Mouse (Mus musculus): ENCODE results near the gene Haus6. TPM values are rescaled to one million over a fixed set of nuclear protein-coding genes. Genes with fewer than 3 reads are reported as not detected.
A peak's percentile ranks its signal among the peaks of the same experiment; 100 is the strongest.

Haus6 gene
- total and polyA plus RNA-seq, 2 experiments = 1.1 to 2.3 TPM

- H3K27ac ChIP-seq (replicated peaks; ENCODE audit: insufficient read depth, low read depth, low read length) = no peak overlapping the region
- WGBS = 89% methylated on average over 3 of the region's 3 CpGs
- no peak for TF ChIP-seq CTCF (IDR thresholded peaks at IDR 0.05; ENCODE audit: low read depth, low read length)
- TF ChIP-seq POLR2A (IDR thresholded peaks at IDR 0.05; ENCODE audit: extremely low read depth, insufficient read depth, low read length) = no peak
- no peak for DNase-seq (ENCODE audit: extremely low read depth, low read depth, low spot score)
- H3K4me3 ChIP-seq (ENCODE audit: insufficient read depth, low read depth, low read length) = no peak overlapping the region
- no peaks in the 10 kb centered on the region for H3K36me3 ChIP-seq (ENCODE audit: control insufficient read depth, insufficient read depth, low read length)
- no peak overlapping the region for H3K9ac ChIP-seq (ENCODE audit: low read depth, low read length)
- no peaks in the 10 kb centered on the region for H3K79me2 ChIP-seq (ENCODE audit: control insufficient read depth, insufficient read depth, low read length)
- H3K27me3 ChIP-seq (ENCODE audit: control insufficient read depth, insufficient read depth, low read length) = no peaks in the 10 kb centered on the region
- no peaks in the 10 kb centered on the region for H3K4me1 ChIP-seq (ENCODE audit: control insufficient read depth, insufficient read depth, low read length)
Measured at GRCm38 (mm10) chr4:86543999-86544398, 67.9 kb downstream of the Haus6 start.

- H3K27me3 ChIP-seq (ENCODE audit: control insufficient read depth, insufficient read depth, low read length) = no peaks in the 10 kb centered on the region
- H3K36me3 ChIP-seq (ENCODE audit: control insufficient read depth, insufficient read depth, low read length) = no peaks in the 10 kb centered on the region
- TF ChIP-seq CTCF (IDR thresholded peaks at IDR 0.05; ENCODE audit: low read depth, low read length) (no peak), POLR2A (IDR thresholded peaks at IDR 0.05; ENCODE audit: extremely low read depth, insufficient read depth, low read length) (no peak)
- no peak overlapping the region for H3K27ac ChIP-seq (replicated peaks; ENCODE audit: insufficient read depth, low read depth, low read length)
- H3K4me1 ChIP-seq (ENCODE audit: control insufficient read depth, insufficient read depth, low read length) = no peaks in the 10 kb centered on the region
- no peak for DNase-seq (ENCODE audit: extremely low read depth, low read depth, low spot score)
- WGBS = 85% methylated on average over 1 of the region's 1 CpGs
- no peak overlapping the region for H3K4me3 ChIP-seq (ENCODE audit: insufficient read depth, low read depth, low read length)
- no peak overlapping the region for H3K9ac ChIP-seq (ENCODE audit: low read depth, low read length)
- no peaks in the 10 kb centered on the region for H3K79me2 ChIP-seq (ENCODE audit: control insufficient read depth, insufficient read depth, low read length)
Measured at GRCm38 (mm10) chr4:86541573-86541972, 70.3 kb downstream of the Haus6 start.

DNA sequence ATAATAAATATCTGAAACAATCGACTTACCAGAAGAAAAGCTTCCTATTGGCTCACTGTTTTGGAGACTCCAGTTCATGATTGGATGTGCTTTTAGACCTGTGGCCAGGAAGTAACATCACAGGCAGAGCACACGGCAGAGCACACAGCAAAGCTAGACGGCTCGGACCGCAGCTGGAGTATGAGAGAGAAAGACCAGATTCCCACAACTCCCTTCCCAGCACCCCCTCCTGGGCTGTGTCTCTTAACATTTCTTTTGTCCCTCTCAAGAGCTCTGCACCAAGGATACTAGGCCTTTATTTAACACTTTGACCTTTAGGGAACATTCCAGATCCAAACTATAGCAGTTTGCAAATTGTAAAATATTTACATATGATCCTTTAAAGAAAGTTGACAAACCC is 72.9 kb downstream of the Haus6 start:
- H3K36me3 ChIP-seq (ENCODE audit: control insufficient read depth, insufficient read depth, low read length) = no peaks in the 10 kb centered on the region
- H3K4me3 ChIP-seq (ENCODE audit: insufficient read depth, low read depth, low read length) = no peak overlapping the region
- no peak for DNase-seq (ENCODE audit: extremely low read depth, low read depth, low spot score)
- TF ChIP-seq CTCF (IDR thresholded peaks at IDR 0.05; ENCODE audit: low read depth, low read length) (no peak), POLR2A (IDR thresholded peaks at IDR 0.05; ENCODE audit: extremely low read depth, insufficient read depth, low read length) (no peak)
- no peaks in the 10 kb centered on the region for H3K79me2 ChIP-seq (ENCODE audit: control insufficient read depth, insufficient read depth, low read length)
- no peaks in the 10 kb centered on the region for H3K27me3 ChIP-seq (ENCODE audit: control insufficient read depth, insufficient read depth, low read length)
- no peak overlapping the region for H3K9ac ChIP-seq (ENCODE audit: low read depth, low read length)
- 98% methylated on average over 5 of the region's 5 CpGs for WGBS
- H3K4me1 ChIP-seq (ENCODE audit: control insufficient read depth, insufficient read depth, low read length) = no peaks in the 10 kb centered on the region
- H3K27ac ChIP-seq (replicated peaks; ENCODE audit: insufficient read depth, low read depth, low read length) = no peak overlapping the region

- peak; percentile 53 for DNase-seq (ENCODE audit: extremely low read depth, low read depth, low spot score)
- Histone ChIP-seq H3K27ac (replicated peaks; ENCODE audit: insufficient read depth, low read depth, low read length) (no peak overlapping the region), H3K27me3 (ENCODE audit: control insufficient read depth, insufficient read depth, low read length) (no peaks in the 10 kb centered on the region), H3K79me2 (ENCODE audit: control insufficient read depth, insufficient read depth, low read length) (no peaks in the 10 kb centered on the region), H3K4me3 (ENCODE audit: insufficient read depth, low read depth, low read length) (no peak overlapping the region), H3K36me3 (ENCODE audit: control insufficient read depth, insufficient read depth, low read length) (no peaks in the 10 kb centered on the region), H3K4me1 (ENCODE audit: control insufficient read depth, insufficient read depth, low read length) (no peaks in the 10 kb centered on the region), H3K9ac (ENCODE audit: low read depth, low read length) (no peak overlapping the region)
- TF ChIP-seq POLR2A (IDR thresholded peaks at IDR 0.05; ENCODE audit: extremely low read depth, insufficient read depth, low read length) = no peak
- peak; percentile 57 for TF ChIP-seq CTCF (IDR thresholded peaks at IDR 0.05; ENCODE audit: low read depth, low read length)
- 28% methylated on average over 4 of the region's 4 CpGs for WGBS
Measured at GRCm38 (mm10) chr4:86537972-86538371, 73.9 kb downstream of the Haus6 start.

- TF ChIP-seq POLR2A (IDR thresholded peaks at IDR 0.05; ENCODE audit: extremely low read depth, insufficient read depth, low read length) (no peak), CTCF (IDR thresholded peaks at IDR 0.05; ENCODE audit: low read depth, low read length) (no peak)
- Histone ChIP-seq H3K79me2 (ENCODE audit: control insufficient read depth, insufficient read depth, low read length) (no peaks in the 10 kb centered on the region), H3K27me3 (ENCODE audit: control insufficient read depth, insufficient read depth, low read length) (no peaks in the 10 kb centered on the region), H3K9ac (ENCODE audit: low read depth, low read length) (no peak overlapping the region), H3K4me1 (ENCODE audit: control insufficient read depth, insufficient read depth, low read length) (no peaks in the 10 kb centered on the region), H3K36me3 (ENCODE audit: control insufficient read depth, insufficient read depth, low read length) (no peaks in the 10 kb centered on the region), H3K4me3 (ENCODE audit: insufficient read depth, low read depth, low read length) (no peak overlapping the region), H3K27ac (replicated peaks; ENCODE audit: insufficient read depth, low read depth, low read length) (no peak overlapping the region)
- no peak for DNase-seq (ENCODE audit: extremely low read depth, low read depth, low spot score)
- WGBS = 79% methylated on average over 5 of the region's 5 CpGs
Measured at GRCm38 (mm10) chr4:86534091-86534481, 77.8 kb downstream of the Haus6 start.

DNA sequence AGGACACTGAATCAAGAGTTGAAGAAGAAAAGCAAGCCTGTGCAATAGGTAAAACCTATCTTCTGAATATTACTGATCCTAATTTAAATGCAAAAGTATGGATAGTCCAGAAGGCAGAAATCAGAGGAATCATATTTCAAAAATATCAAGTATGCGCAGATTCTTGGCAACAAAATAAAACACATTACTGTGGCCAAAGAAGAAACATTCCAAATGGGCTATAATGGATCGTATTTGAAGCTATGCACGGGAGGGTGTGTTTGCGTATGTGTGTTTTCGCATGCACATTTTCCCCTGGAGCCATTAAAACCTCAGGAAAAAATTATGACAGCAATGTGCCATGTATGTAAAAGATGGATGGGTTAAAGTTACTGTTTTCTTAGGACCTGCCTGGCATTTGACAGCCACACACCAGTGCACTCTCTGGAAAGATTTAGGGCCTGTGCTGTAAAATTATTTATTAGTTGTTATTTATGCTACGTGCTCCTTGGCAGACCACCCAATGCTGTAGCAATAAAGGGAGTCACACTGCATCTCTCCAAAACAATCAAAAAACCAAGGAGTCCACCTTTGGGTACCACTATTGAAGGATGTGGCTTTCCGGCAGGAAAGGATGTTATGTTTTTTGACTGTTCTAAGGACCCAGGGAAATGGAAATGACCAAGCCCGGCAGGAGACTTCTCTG is 78.3 kb downstream of the Haus6 start:
- Histone ChIP-seq H3K27me3 (ENCODE audit: control insufficient read depth, insufficient read depth, low read length) (no peaks in the 10 kb centered on the region), H3K9ac (ENCODE audit: low read depth, low read length) (no peak overlapping the region), H3K27ac (replicated peaks; ENCODE audit: insufficient read depth, low read depth, low read length) (no peak overlapping the region), H3K79me2 (ENCODE audit: control insufficient read depth, insufficient read depth, low read length) (no peaks in the 10 kb centered on the region), H3K36me3 (ENCODE audit: control insufficient read depth, insufficient read depth, low read length) (no peaks in the 10 kb centered on the region), H3K4me1 (ENCODE audit: control insufficient read depth, insufficient read depth, low read length) (no peaks in the 10 kb centered on the region), H3K4me3 (ENCODE audit: insufficient read depth, low read depth, low read length) (no peak overlapping the region)
- DNase-seq (ENCODE audit: extremely low read depth, low read depth, low spot score) = no peak
- 89% methylated on average over 8 of the region's 8 CpGs for WGBS
- TF ChIP-seq CTCF (IDR thresholded peaks at IDR 0.05; ENCODE audit: low read depth, low read length) (no peak), POLR2A (IDR thresholded peaks at IDR 0.05; ENCODE audit: extremely low read depth, insufficient read depth, low read length) (no peak)
